Mouse (Mus musculus) heart, embryonic 13.5 days (tissue): ENCODE measurements around the gene Uck2. TPM values are rescaled to one million over a fixed set of nuclear protein-coding genes. Genes with fewer than 3 reads are reported as not detected.

Source experiments
- ATAC-seq: fragments of 200-750 bp; cut with Nextera tagmentation; 2 replicates; pipeline ENCODE4 v1.8.0; 2017; ENCODE audit warnings: moderate TSS enrichment; ENCODE audit not compliant: insufficient number of reproducible peaks, low FRiP score, low TSS enrichment; ENCODE audit errors: extremely low read depth
- H3K27ac ChIP-seq: fragments of 300-500 bp; sonication (generic); replicated peaks from 2 replicates; pipeline ENCODE4 v1.5.1; 2015; ENCODE audit warnings: moderate library complexity, mild to moderate bottlenecking, inconsistent platforms
- H3K27me3 ChIP-seq: fragments of 300-500 bp; sonication (generic); replicated peaks from 2 replicates; pipeline ENCODE4 v1.6.1; 2015; ENCODE audit warnings: mild to moderate bottlenecking, inconsistent platforms
- H3K36me3 ChIP-seq: fragments of 300-500 bp; sonication (generic); 2 replicates; pipeline ENCODE4 v1.6.1; 2015; ENCODE audit warnings: mild to moderate bottlenecking, inconsistent platforms
- H3K4me1 ChIP-seq: fragments of 300-500 bp; sonication (generic); 2 replicates; pipeline ENCODE4 v1.6.1; 2015; ENCODE audit warnings: inconsistent platforms
- H3K4me2 ChIP-seq: fragments of 300-500 bp; sonication (generic); 2 replicates; pipeline ENCODE4 v1.6.1; 2015; ENCODE audit warnings: inconsistent platforms, mild to moderate bottlenecking, moderate library complexity
- H3K4me3 ChIP-seq: fragments of 300-500 bp; sonication (generic); 2 replicates; pipeline ENCODE4 v1.5.1; 2015; ENCODE audit warnings: moderate library complexity, mild to moderate bottlenecking, inconsistent platforms
- H3K9ac ChIP-seq: fragments of 300-500 bp; sonication (generic); 2 replicates; pipeline ENCODE4 v1.6.1; 2015; ENCODE audit warnings: inconsistent platforms, mild to moderate bottlenecking, moderate library complexity
- H3K9me3 ChIP-seq: fragments of 300-500 bp; sonication (generic); 2 replicates; pipeline ENCODE4 v1.6.1; 2016; ENCODE audit warnings: inconsistent platforms
- WGBS: fragments of 180-500 bp; shearing (Covaris S2); methylation state at CpG from one replicate; pipeline ENCODE4 v1.1.7; 2015; ENCODE audit warnings: mixed read lengths; 5-methylcytosine and 5-hydroxymethylcytosine counted together
- polyA plus RNA-seq: library from polyadenylated mRNA; unstranded; fragments of >200 nt; fragmentation: Nextera tagmentation; extraction: Ambion mirVana; gene quantifications from 2 replicates; pipeline ENCODE4 v1.2.1, GENCODE M21; 2015

The Uck2 gene
- polyA plus RNA-seq, 1 experiment from 2014 or later, result 50.9 TPM

GRCm38 (mm10) chr1:167234344-167234743 lies 50.8 kb downstream of the Uck2 start:
- 92% methylated on average over 10 of the region's 10 CpGs for WGBS
- Histone ChIP-seq H3K4me3 (no peak overlapping the region), H3K36me3 (peaks cover 46% of the 10 kb centered on the region), H3K27me3 (no peaks in the 10 kb centered on the region), H3K4me1 (peaks cover 38% of the 10 kb centered on the region), H3K9me3 (no peaks in the 10 kb centered on the region), H3K4me2 (no peak overlapping the region), H3K9ac (no peak overlapping the region), H3K27ac (no peak overlapping the region)
- ATAC-seq, result no peak

- no peak for ATAC-seq
- 77% methylated on average over 7 of the region's 7 CpGs for WGBS
- no peak overlapping the region for H3K4me2 ChIP-seq
- no peak overlapping the region for H3K27ac ChIP-seq
- no peak overlapping the region for H3K4me3 ChIP-seq
- H3K27me3 ChIP-seq, result no peaks in the 10 kb centered on the region
- peaks cover 26% of the 10 kb centered on the region for H3K4me1 ChIP-seq
- no peaks in the 10 kb centered on the region for H3K9me3 ChIP-seq
- H3K36me3 ChIP-seq, result peaks cover 60% of the 10 kb centered on the region
- no peak overlapping the region for H3K9ac ChIP-seq
These were observed 52.2 kb downstream of the Uck2 start for GRCm38 (mm10) chr1:167232918-167233317.

- H3K4me1 ChIP-seq, result peaks cover 14% of the 10 kb centered on the region
- ATAC-seq, result no peak
- no peak overlapping the region for H3K9ac ChIP-seq
- no peaks in the 10 kb centered on the region for H3K27me3 ChIP-seq
- WGBS, result 67% methylated on average over 17 of the region's 17 CpGs
- H3K36me3 ChIP-seq, result peaks cover 71% of the 10 kb centered on the region
- no peaks in the 10 kb centered on the region for H3K9me3 ChIP-seq
- H3K4me2 ChIP-seq, result no peak overlapping the region
- H3K4me3 ChIP-seq, result no peak overlapping the region
- no peak overlapping the region for H3K27ac ChIP-seq
These were observed 53.4 kb downstream of the Uck2 start for GRCm38 (mm10) chr1:167231612-167232283.

- Histone ChIP-seq H3K9me3 (no peaks in the 10 kb centered on the region), H3K36me3 (peaks cover 73% of the 10 kb centered on the region), H3K4me2 (no peak overlapping the region), H3K27ac (no peak overlapping the region), H3K4me1 (peaks cover 12% of the 10 kb centered on the region), H3K4me3 (no peak overlapping the region), H3K9ac (no peak overlapping the region), H3K27me3 (no peaks in the 10 kb centered on the region)
- 70% methylated on average over 17 of the region's 17 CpGs for WGBS
- no peak; the same call in 1 of the 2 replicates for ATAC-seq
These were observed 54.0 kb downstream of the Uck2 start for GRCm38 (mm10) chr1:167230930-167231611.

GRCm38 (mm10) chr1:167222382-167223010 lies 62.6 kb downstream of the Uck2 start:
- no peaks in the 10 kb centered on the region for H3K9me3 ChIP-seq
- no peak overlapping the region for H3K27ac ChIP-seq
- no peaks in the 10 kb centered on the region for H3K4me1 ChIP-seq
- H3K9ac ChIP-seq, result no peak overlapping the region
- ATAC-seq, result no peak
- 79% methylated on average over 9 of the region's 9 CpGs for WGBS
- no peak overlapping the region for H3K4me3 ChIP-seq
- no peak overlapping the region for H3K4me2 ChIP-seq
- no peaks in the 10 kb centered on the region for H3K27me3 ChIP-seq
- peaks cover 34% of the 10 kb centered on the region for H3K36me3 ChIP-seq

GRCm38 (mm10) chr1:167220303-167221174 lies 64.6 kb downstream of the Uck2 start:
- peaks cover 15% of the 10 kb centered on the region for H3K36me3 ChIP-seq
- no peaks in the 10 kb centered on the region for H3K27me3 ChIP-seq
- no peak overlapping the region for H3K27ac ChIP-seq
- H3K9me3 ChIP-seq, result no peaks in the 10 kb centered on the region
- WGBS, result 2% methylated on average over 5 of the region's 5 CpGs
- no peaks in the 10 kb centered on the region for H3K4me1 ChIP-seq
- no peak for ATAC-seq
- H3K4me3 ChIP-seq, result no peak overlapping the region
- H3K9ac ChIP-seq, result no peak overlapping the region
- no peak overlapping the region for H3K4me2 ChIP-seq

GRCm38 (mm10) chr1:167215460-167215859 lies 69.7 kb downstream of the Uck2 start:
- Histone ChIP-seq H3K27me3 (0 out of 2 replicates have a peak, but pooled peaks cover 1% of the 10 kb centered on the region), H3K27ac (no peak overlapping the region), H3K9me3 (no peaks in the 10 kb centered on the region), H3K4me2 (no peak overlapping the region), H3K4me1 (no peaks in the 10 kb centered on the region), H3K9ac (no peak overlapping the region), H3K36me3 (no peaks in the 10 kb centered on the region), H3K4me3 (no peak overlapping the region)
- WGBS, result 70% methylated on average over 3 of the region's 3 CpGs
- no peak for ATAC-seq

- WGBS, result 90% methylated on average over 1 of the region's 1 CpGs
- Histone ChIP-seq H3K9ac (no peak overlapping the region), H3K4me3 (no peak overlapping the region), H3K4me2 (no peak overlapping the region), H3K27ac (no peak overlapping the region), H3K9me3 (no peaks in the 10 kb centered on the region), H3K27me3 (0 out of 2 replicates have a peak, but pooled peaks cover 2% of the 10 kb centered on the region), H3K36me3 (no peaks in the 10 kb centered on the region), H3K4me1 (no peaks in the 10 kb centered on the region)
- ATAC-seq, result no peak
These were observed 72.4 kb downstream of the Uck2 start for GRCm38 (mm10) chr1:167212710-167213109.

- Histone ChIP-seq H3K27me3 (0 out of 2 replicates have a peak, but pooled peaks cover 2% of the 10 kb centered on the region), H3K4me3 (no peak overlapping the region), H3K4me2 (no peak overlapping the region), H3K27ac (no peak overlapping the region), H3K4me1 (no peaks in the 10 kb centered on the region), H3K9me3 (no peaks in the 10 kb centered on the region), H3K9ac (no peak overlapping the region), H3K36me3 (no peaks in the 10 kb centered on the region)
- 26% methylated on average over 7 of the region's 7 CpGs for WGBS
- no peak for ATAC-seq
These were observed 73.0 kb downstream of the Uck2 start for GRCm38 (mm10) chr1:167211979-167212614.

- Histone ChIP-seq H3K4me1 (no peaks in the 10 kb centered on the region), H3K27me3 (0 out of 2 replicates have a peak, but pooled peaks cover 2% of the 10 kb centered on the region), H3K36me3 (no peaks in the 10 kb centered on the region), H3K4me2 (no peak overlapping the region), H3K4me3 (no peak overlapping the region), H3K9me3 (no peaks in the 10 kb centered on the region), H3K9ac (no peak overlapping the region), H3K27ac (no peak overlapping the region)
- no peak for ATAC-seq
- 42% methylated on average over 4 of the region's 4 CpGs for WGBS
These were observed 76.3 kb downstream of the Uck2 start for GRCm38 (mm10) chr1:167208816-167209215.
